Mouse (Mus musculus) kidney, postnatal 10 days (tissue): Measurements from ENCODE around the gene Lpcat3.
"Not testable (repeated sequence)": the region's sequence is repeated elsewhere in the genome, so short reads cannot be mapped to it uniquely, and the experiment has no call there.

ENCODE experiments used
- DNase-seq: peaks from one replicate; pipeline ENCODE4 v3.0.0; 2021; ENCODE audit warnings: mixed read lengths

Lpcat3 gene

DNA sequence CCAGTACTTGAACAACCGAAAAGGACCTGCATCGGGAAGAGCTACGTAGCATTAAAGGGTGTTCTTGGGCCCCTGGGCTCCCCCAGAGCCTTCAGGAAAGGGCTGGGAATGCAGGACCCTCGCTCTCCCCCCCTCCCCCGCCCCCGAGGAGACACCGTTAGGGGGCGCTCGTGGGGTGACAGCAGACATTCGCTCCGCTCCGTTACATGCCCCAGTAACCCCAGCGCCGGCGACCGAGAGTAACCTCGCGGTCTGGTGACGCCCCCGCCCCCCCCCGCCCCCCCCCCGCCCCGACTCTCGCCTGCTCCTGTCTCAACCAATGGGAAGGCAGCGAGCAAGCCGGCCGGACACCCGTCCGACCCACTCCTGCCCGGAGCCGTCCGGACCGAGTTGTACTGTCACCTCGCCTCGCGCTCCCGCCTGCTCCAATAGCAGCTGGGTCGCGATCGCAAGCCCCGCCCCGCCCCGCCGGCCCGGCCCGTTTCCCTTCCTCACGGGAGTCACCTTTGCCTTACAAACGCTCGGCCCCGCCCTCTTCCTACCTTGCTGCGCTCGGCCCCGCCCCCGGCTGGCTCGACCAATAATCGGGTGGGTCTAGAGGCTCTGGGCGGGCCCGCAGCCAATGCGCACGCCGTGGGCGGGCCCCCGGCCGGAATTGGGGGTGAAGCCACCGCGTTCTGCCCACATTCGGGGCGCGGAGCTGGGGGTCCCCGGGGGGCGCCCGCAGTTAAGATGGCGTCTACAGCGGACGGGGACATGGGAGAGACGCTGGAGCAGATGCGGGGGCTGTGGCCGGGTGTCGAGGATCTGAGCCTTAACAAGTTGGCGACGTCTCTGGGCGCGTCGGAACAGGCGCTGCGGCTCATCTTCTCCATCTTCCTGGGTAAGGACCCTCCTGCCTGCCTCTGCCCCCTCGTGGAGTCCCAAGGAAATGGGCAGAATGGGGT is at the start of gene Lpcat3:
Gene Lpcat3 (plus strand): TSS at position 551 of the 947 bp plus-strand sequence.
- DNase-seq: peak; percentile 100

DNA sequence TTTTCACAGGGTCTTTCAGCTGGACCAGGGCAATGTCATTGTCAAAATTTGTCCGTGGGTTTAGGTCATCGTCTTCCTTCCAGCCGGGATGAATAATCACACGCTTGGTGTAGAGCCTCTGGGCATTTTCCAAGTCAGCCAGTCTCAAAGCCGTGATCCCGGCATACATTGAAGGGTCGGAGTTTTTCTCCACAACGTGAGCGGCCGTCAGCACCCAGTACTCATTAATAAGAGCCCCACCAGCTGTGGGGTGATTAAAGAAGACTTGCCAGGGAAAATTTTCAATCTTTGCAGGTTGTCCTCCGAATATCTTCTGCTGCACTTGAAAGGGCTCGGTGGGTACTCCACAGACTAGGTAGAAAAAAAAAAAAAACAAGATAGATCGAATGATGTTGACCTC is 37.2 kb upstream of the Lpcat3 start:
- DNase-seq: no peak

DNA sequence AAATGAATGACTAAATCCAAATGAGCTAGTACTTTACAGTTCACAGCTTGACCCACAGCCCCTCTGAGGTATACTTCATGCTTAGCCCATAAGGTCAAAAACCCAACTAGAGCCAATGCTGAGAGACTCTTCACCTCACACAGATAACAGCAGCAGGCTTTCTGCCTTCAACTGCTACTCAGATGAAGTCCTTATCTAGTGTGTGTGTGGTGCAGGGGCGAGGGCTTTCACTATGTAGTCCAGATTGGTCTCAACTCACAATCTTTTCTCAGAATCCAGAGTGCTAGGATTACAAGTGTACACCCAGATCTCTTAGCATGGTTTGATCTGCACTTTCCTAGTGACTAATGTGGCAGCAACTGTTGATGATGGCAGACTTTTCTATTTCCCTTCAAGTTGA is 36.6 kb upstream of the Lpcat3 start:
- DNase-seq: not testable (repeated sequence)

DNA sequence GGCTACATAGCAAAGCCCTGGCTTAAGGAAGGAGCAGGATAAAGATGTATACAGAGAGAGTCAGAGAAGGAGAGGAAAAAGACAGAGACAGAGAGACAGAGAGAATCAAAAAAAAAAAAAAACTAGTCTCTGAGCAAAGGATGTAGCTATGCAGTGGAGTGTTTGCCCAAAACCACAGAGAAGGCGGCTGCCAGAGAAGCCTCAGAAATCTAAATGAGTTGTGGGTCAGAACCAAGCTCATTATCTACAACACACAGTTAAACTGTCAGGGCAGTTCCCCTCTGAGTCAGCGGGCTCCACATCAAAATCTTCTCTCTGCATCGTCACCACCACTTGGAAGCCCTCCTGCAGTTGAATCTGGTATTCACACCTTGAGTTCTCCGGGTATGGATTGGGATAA is 32.1 kb upstream of the Lpcat3 start:
- DNase-seq: no peak

GRCm38 (mm10) chr6:124635985-124636384 is 26.8 kb upstream of the Lpcat3 start, which contains the start of gene C1s2:
Gene C1s2, minus strand, starts transcription at chr6:124636085.
- not testable (repeated sequence) for DNase-seq

GRCm38 (mm10) chr6:124636858-124637460 is 25.9 kb upstream of the Lpcat3 start:
- DNase-seq: peak; percentile 17

DNA sequence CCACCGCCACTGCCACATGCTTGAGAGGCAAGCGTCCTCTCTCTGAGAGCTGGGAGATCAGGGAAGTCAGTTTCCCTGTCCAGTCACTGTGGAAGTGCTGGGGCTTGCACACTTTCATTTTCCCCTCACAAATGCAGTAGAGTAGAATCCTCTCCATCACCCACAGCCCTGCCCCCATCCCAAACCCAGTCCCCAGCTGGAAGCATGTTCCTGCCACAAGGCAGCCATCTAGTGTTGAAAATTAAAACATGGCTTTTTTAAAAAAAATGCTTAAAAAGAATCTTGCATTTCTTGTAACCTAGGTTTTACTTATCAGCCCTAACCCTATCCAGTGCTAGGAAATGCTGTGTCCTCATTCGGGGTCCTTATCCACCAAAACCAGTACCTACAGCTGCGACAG is 22.8 kb upstream of the Lpcat3 start:
- DNase-seq: peak; percentile 40

- peak; percentile 81 for DNase-seq
Measured at GRCm38 (mm10) chr6:124640997-124641396, 21.8 kb upstream of the Lpcat3 start.

DNA sequence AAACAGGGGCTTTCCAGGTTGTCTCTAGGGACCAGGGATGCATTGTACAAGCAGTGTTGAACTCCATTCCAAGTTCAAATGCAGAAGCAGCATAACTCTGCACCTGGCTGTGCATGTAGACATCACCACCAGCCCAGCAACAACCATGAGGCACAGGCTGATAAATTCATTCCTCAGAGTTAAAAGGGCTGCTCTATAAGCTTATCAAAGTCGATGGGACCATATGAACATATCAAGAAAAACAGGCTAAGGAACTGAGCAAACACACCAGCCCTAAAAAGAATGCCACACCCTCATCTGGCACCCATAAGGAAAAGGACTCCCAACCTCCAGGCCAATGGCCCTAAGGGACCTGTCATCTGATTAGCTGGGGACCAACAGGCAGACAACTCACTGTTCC is 16.4 kb upstream of the Lpcat3 start:
- no peak for DNase-seq

DNA sequence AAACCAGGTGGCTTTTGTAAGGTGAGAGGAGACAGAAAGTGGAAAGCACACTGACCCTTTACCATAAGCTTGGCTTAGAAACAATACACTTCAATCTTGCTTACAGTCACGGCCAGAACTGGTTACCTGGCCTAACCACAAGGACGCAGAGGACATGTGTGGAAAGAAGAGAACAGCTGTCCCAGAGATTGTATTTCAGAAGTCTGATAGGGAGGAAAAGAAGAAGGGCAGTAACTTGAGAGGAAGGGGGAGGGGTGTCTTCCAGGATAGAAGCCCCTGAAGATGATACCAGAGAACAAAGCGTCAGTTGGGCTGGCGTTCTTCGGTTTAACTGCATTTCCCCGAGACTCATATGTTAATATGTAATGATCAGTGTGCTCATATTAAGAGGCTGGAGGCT is 6.9 kb upstream of the Lpcat3 start:
- no peak for DNase-seq

DNA sequence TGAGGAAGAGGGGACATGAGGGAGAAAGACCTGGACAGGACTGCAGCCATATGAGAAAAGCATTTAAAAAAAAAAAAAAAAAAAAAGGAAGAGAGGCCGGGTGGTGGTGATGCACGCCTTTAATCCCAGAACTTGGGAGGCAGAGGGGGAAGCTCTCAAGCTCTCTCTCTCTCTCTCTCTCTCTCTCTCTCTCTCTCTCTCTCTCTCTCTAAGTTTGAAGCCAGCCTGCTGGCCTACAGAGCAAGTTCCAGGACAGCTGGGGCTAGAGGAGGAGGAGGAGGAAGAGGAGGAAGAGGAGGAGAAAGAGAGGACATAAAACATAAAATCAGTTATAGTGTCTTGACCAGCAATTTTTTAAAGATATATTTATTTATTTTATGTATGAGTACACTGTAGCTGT is 4.8 kb upstream of the Lpcat3 start:
- no peak for DNase-seq

DNA sequence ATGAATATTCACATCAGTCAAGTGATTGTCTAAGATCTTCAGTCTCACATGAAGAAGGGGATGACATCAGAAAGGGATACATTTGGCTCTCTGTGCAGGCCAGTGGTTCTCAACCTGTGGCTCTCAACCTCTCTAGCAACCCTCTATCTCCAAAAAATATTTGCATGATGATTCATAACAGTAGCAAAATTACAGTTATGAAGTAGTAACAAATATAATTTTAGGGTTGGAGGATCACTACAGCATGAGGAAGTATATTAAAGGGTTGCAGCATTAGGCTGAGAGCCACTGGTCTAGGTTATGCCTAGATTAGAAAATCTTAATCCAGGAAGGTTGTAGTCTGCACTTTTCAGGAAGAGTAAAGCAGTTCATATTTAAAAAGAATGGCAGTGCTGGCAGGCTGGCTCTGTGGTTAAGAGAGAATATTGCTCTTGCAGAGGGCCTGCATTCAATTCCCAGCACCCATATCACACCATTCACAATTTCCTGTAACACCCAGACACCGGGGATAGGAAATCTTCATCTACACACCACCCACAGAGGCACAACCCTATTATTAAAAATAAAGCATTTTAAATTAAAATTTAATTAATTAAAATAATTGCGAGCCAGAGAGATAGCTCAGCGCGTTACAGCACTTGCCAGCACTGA is 1.5 kb upstream of the Lpcat3 start:
- no peak for DNase-seq

DNA sequence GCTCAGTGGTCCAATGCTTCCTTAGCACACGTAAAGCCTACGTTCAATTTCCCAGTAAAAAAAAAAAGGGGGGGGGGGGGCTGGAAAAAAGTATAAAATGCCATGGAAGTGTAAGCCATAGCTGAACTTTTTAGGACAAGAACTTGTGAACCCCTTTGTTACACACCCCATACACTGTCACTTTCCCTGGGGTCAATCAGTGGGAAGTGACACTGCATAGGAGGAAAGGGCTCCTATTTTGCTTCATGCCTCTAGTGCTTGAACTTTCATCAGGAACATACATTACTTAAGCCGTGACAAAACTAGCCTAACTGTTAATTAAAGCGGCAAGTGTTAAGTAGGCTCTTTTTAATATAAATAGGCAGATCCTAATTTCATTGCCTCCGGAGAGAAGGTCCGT is 832 bp upstream of the Lpcat3 start:
- no peak for DNase-seq

DNA sequence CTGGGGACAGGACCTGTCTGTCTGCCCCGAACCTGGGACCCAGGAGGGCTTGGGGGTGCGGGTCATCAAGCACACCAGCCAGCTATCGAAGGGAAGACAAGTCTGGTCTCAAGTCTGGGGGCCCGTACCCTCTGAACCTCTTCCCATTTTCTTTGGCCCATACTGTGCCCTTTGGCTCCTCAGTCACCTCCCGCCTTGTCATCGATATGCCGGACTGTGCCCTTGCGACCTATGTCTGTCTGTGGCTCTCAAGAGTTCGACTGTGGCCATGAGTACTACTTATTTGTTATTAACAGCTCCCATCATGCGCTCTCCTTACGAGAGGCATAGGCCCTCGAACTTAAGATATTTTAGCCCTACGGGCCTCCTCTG is 583 bp downstream of the Lpcat3 start:
- DNase-seq: no peak

DNA sequence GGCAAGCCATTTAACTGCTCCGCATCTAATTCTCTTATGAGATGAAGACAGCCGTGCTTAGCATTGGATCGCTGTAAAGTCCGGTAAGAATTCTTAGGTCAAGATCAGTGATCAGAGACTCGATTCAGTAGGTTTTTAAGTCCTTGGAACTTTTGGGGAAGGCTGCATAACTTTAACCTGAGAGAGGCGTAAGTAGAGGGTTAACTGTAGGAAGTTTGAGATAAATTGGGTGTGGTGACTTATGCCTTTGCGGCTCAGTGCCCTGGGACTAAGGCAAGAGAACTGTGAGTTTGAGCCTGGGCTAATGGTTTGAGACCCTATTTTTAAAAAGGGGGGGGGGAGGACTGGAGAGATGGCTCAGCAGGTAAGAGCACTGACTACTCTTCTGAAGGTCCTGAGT is 1.4 kb downstream of the Lpcat3 start:
- DNase-seq: no peak

DNA sequence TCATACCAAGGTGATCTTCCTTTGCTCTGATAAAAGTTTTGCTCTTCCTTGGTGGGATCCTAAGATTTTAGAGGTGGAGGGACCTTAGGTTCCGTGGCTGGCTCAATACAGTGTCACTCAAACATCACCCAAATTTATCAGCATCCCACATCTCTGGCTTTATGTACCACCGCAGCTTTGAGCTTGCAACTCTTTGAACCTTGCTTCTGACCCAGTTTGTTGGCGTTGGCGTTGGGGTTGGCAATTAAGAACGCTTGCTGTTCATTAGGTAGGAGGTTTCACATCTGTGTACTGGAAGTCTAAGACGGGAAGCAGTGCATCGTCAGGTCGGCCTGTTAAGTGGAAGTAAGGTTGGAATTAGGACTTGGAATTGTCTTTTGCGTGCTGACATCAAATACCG is 2.2 kb downstream of the Lpcat3 start:
- DNase-seq: no peak

DNA sequence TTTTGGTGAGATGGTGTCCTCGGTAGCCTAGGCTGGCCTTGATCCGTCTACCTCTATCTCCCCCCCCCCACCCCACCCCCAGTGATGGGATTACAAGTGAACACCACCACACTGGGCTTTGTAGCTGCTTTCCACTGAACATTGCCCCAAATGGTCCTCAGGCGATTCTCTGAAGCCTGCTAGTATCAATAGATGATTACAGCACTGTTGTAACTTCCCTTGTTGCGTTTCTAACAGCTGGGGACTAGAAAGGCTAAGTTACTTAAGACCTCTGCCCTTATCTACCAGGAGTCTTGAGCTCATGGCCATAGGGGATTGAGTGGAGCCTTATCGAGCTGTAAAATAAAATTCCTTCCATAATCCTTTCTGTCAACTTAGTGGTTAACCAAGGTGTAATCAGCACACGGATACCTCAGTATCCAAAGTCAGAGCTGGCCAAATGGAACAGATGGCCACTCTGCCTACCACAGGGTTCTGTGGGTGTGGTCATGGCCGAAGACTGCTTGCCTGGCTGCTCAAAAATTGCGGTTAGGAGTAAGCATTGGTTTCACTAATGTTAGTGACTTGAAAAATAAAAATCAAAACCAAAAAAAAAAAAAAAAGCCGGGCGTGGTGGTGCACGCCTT is 6.5 kb downstream of the Lpcat3 start:
- DNase-seq: no peak

DNA sequence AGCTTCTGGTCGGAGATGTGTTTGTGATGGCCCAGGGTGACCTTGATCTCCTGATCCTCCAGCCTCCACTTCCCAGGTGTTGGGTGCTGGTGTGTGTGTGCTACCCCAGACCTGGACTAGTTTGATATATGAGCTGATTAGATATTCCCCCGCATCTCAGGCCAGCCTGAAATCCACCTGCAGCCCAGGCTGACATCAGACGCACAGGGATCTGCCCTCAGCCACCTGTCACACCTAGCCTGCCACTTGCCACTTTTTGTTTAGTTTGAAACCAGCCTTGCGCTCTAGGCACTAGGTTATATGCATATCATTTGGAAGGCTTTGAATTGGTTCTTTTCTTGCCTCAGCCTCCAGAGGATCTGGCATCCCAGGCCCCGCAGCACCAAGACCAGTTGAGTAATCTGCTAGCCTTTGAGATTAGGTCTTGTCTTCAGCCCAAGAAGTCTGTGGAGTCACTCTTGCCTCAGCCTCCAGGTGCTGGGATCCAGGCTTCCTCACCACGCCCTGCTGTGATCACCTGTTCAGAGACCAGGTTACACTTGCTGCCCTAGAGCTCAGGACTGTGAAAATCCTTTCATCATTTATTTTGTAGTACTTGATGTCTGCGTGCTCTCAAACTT is 7.6 kb downstream of the Lpcat3 start:
- no peak for DNase-seq

- DNase-seq: no peak
Measured at GRCm38 (mm10) chr6:124672100-124672499, 9.3 kb downstream of the Lpcat3 start.

GRCm38 (mm10) chr6:124673619-124674018 is 10.8 kb downstream of the Lpcat3 start:
- no peak for DNase-seq

DNA sequence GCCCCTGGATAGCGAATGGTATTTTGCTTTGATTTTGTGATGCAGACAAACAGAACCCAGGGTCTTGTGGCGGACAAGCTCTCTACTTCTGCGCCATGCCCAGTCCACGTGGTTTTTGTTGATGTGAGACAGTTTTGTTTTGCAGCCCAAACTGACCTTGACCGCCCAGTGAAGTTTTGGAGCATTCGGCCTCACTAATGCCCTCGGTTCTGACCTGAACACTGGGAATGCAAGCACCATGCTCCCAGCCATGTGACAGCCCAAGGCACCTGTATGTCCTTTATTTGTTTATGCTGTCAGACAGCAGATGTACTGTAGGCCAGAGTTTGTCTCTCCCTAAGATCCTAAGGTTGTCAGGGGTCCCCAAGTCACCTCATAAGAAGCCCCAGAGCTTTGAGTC is 11.8 kb downstream of the Lpcat3 start:
- DNase-seq: no peak

GRCm38 (mm10) chr6:124676171-124676570 is 13.3 kb downstream of the Lpcat3 start:
- no peak for DNase-seq

GRCm38 (mm10) chr6:124678769-124679168 is 15.9 kb downstream of the Lpcat3 start:
- DNase-seq: no peak
